Mouse (Mus musculus): ENCODE data around the gene Ntrk1. TPM values are rescaled to one million over a fixed set of nuclear protein-coding genes. Genes with fewer than 3 reads are reported as not detected.

Ntrk1 gene
- polyA plus RNA-seq, 1 experiment from 2014 or later: 3.9 TPM

GRCm38 (mm10) chr3:87764506-87764905, 30.5 kb downstream of the Ntrk1 start:
- Histone ChIP-seq H3K4me3 (no peak overlapping the region), H3K4me2 (replicated peaks) (no peak overlapping the region), H3K27ac (replicated peaks) (0 out of 2 replicates have a peak overlapping the region, but pooled peaks have one; percentile 39), H3K9me3 (no peaks in the 10 kb centered on the region), H3K27me3 (peaks cover 69% of the 10 kb centered on the region), H3K4me1 (peaks cover 19% of the 10 kb centered on the region), H3K9ac (replicated peaks) (no peak overlapping the region), H3K36me3 (no peaks in the 10 kb centered on the region)
- ATAC-seq (ENCODE audit: low FRiP score, low read depth): no peak
- WGBS: 51% methylated on average over 10 of the region's 10 CpGs

- H3K27ac ChIP-seq (replicated peaks): no peak overlapping the region
- peaks cover 65% of the 10 kb centered on the region for H3K27me3 ChIP-seq
- H3K4me3 ChIP-seq: no peak overlapping the region
- H3K4me2 ChIP-seq (replicated peaks): no peak overlapping the region
- H3K36me3 ChIP-seq: no peaks in the 10 kb centered on the region
- no peak overlapping the region for H3K9ac ChIP-seq (replicated peaks)
- 25% methylated on average over 14 of the region's 15 CpGs for whole genome bisulfite sequencing
- ATAC-seq (ENCODE audit: low FRiP score, low read depth): no peak
- H3K4me1 ChIP-seq: peaks cover 17% of the 10 kb centered on the region
- no peaks in the 10 kb centered on the region for H3K9me3 ChIP-seq
These were observed 31.2 kb downstream of the Ntrk1 start for GRCm38 (mm10) chr3:87763683-87764289.

- H3K9me3 ChIP-seq: no peaks in the 10 kb centered on the region
- no peak overlapping the region for H3K4me3 ChIP-seq
- no peak overlapping the region for H3K4me2 ChIP-seq (replicated peaks)
- H3K4me1 ChIP-seq: peaks cover 16% of the 10 kb centered on the region
- WGBS: 63% methylated on average over 4 of the region's 4 CpGs
- H3K27me3 ChIP-seq: peaks cover 62% of the 10 kb centered on the region
- no peak overlapping the region for H3K9ac ChIP-seq (replicated peaks)
- no peaks in the 10 kb centered on the region for H3K36me3 ChIP-seq
- ATAC-seq (ENCODE audit: low FRiP score, low read depth): no peak
- no peak overlapping the region for H3K27ac ChIP-seq (replicated peaks)
These were observed 31.8 kb downstream of the Ntrk1 start for GRCm38 (mm10) chr3:87763202-87763601.

DNA sequence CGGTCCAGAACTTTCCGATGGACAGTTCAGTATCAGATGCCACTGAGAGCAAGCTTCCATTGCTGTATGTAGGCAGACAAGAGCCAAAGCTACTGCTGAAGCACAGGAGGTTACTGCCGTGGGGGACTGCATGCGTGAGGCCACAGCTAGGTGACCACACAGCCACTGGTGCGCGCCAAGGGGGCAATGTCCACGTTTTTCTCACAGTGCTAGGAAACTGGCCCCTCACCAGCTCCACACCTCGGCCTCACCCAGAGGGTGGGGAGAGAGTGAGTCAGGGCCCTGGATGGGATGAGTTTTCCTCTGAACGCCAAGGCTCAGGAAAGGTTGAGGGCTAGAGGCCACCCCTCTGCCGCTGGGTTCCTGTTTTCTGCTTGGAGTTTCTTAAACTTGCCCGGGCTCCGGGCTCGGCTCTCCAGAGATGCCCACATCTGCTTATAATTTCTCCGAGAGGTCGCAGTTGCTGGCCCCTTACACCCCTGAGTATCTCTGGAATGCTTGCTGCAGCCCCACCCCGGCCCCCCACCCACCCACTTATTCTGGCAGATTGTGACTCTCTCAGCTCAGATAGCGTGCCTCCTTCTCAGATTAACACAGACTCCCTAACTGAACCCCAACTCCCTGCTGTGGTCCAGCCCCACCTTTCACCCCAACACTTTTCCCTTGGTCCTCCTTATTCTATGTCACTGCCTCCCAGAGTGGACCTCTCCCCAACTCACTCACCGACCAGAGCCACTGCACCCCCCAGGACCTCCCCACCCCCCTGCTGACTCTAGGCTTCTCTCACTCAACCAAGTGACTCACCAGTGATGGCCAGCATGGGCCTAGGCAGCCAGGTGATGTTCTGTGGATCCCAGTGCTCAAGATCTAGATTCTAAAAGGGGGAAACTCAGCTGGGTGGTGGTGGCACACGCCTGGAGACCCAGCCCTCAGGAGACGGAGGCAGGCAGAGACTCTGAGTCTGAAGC, 33.3 kb downstream of the Ntrk1 start:
- no peak for ATAC-seq (ENCODE audit: low FRiP score, low read depth)
- Histone ChIP-seq H3K36me3 (no peaks in the 10 kb centered on the region), H3K27me3 (peaks cover 62% of the 10 kb centered on the region), H3K9me3 (no peaks in the 10 kb centered on the region), H3K4me2 (replicated peaks) (no peak overlapping the region), H3K4me1 (peaks cover 16% of the 10 kb centered on the region), H3K9ac (replicated peaks) (no peak overlapping the region), H3K27ac (replicated peaks) (no peak overlapping the region), H3K4me3 (no peak overlapping the region)
- 75% methylated on average over 20 of the region's 20 CpGs for WGBS

- H3K4me3 ChIP-seq: no peak overlapping the region
- H3K4me1 ChIP-seq: peaks cover 12% of the 10 kb centered on the region
- no peak for ATAC-seq (ENCODE audit: low FRiP score, low read depth)
- 57% methylated on average over 4 of the region's 5 CpGs for WGBS
- no peak overlapping the region for H3K4me2 ChIP-seq (replicated peaks)
- no peak overlapping the region for H3K9ac ChIP-seq (replicated peaks)
- H3K27ac ChIP-seq (replicated peaks): no peak overlapping the region
- no peaks in the 10 kb centered on the region for H3K9me3 ChIP-seq
- peaks cover 65% of the 10 kb centered on the region for H3K27me3 ChIP-seq
- no peaks in the 10 kb centered on the region for H3K36me3 ChIP-seq
These were observed 36.3 kb downstream of the Ntrk1 start for GRCm38 (mm10) chr3:87758641-87759040.

DNA sequence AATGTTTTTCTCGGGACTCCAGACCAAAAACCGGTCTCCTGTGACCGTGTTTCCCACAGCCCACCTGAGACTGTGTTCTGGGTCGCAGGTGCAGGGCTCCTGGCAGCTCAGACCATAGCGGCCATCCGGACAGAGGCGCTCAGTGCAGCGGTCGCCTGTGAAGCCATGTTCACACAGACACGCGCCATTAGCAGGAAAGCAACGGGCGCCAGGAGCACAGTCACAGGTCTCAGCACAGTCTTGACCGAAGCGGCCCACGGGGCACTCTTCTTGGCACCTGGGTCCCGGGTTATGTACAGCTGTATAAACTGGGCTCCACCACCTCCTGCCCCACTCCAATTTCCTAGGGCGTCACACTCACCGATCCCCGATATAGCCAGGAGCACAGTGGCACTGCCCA, 38.5 kb downstream of the Ntrk1 start:
- 0 out of 2 replicates have a peak overlapping the region, but pooled peaks have one; percentile 22 for H3K4me3 ChIP-seq
- H3K4me1 ChIP-seq: peaks cover 6% of the 10 kb centered on the region; the same call in 1 of the 2 replicates
- no peaks in the 10 kb centered on the region for H3K36me3 ChIP-seq
- H3K9me3 ChIP-seq: no peaks in the 10 kb centered on the region
- 49% methylated on average over 20 of the region's 20 CpGs for WGBS
- peak overlapping the region; percentile 50 for H3K4me2 ChIP-seq (replicated peaks)
- H3K27me3 ChIP-seq: peaks cover 60% of the 10 kb centered on the region
- no peak overlapping the region for H3K27ac ChIP-seq (replicated peaks)
- no peak overlapping the region for H3K9ac ChIP-seq (replicated peaks)
- no peak for ATAC-seq (ENCODE audit: low FRiP score, low read depth)

- Histone ChIP-seq H3K36me3 (no peaks in the 10 kb centered on the region), H3K4me1 (peaks cover 6% of the 10 kb centered on the region; the same call in 1 of the 2 replicates), H3K9me3 (no peaks in the 10 kb centered on the region), H3K4me3 (peak overlapping the region; percentile 22; the same call in 1 of the 2 replicates), H3K27ac (replicated peaks) (no peak overlapping the region), H3K9ac (replicated peaks) (peak overlapping the region; percentile 47; the same call in 1 of the 2 replicates), H3K27me3 (peaks cover 55% of the 10 kb centered on the region), H3K4me2 (replicated peaks) (peak overlapping the region; percentile 50)
- 4% methylated on average over 24 of the region's 24 CpGs for WGBS
- ATAC-seq (ENCODE audit: low FRiP score, low read depth): peak; percentile 84
These were observed 39.0 kb downstream of the Ntrk1 start for GRCm38 (mm10) chr3:87755964-87756363.

DNA sequence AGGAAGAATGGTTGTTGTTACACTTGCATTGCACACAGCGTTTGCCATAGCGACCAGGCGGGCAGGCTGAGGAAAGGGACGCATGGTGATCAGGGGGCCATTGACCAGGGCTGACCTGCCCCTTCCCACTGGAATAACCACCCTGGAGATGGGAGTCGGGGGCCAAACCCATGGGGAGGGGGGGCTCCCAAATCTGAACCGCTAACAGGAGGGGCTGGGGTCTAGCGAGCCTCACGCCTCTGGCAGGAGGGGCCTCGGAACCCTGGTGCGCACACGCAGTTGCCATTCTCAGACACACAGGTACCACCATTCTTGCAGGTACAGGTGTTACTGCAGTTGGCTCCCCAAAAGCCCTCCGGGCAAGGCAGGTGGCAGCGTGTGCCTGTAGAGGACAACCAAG, 41.1 kb downstream of the Ntrk1 start:
- H3K4me2 ChIP-seq (replicated peaks): no peak overlapping the region
- H3K9me3 ChIP-seq: no peaks in the 10 kb centered on the region
- no peak overlapping the region for H3K27ac ChIP-seq (replicated peaks)
- H3K27me3 ChIP-seq: peaks cover 62% of the 10 kb centered on the region
- no peak for ATAC-seq (ENCODE audit: low FRiP score, low read depth)
- H3K9ac ChIP-seq (replicated peaks): no peak overlapping the region
- peaks cover 6% of the 10 kb centered on the region; the same call in 1 of the 2 replicates for H3K4me1 ChIP-seq
- no peaks in the 10 kb centered on the region for H3K36me3 ChIP-seq
- WGBS: 84% methylated on average over 13 of the region's 13 CpGs
- H3K4me3 ChIP-seq: no peak overlapping the region

DNA sequence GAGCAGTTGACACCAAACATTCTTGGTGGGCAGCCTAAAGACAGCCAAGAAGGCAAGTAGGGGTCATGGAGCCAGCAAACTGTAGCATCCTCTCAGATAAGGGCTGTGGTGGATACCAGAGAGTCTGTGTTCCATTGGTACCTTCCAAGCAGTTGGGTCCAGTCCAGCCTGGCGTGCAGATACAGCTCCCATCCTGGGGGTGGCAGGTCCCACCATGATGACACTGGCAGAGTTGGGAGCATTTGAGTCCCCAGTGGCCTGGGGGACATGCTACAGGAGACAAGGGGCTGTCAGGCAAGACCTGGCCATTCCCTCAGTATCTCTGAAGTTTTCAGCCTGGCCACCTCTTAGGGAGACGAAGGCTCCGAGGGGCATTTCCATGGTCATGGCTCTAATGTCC, 42.4 kb downstream of the Ntrk1 start:
- WGBS: 91% methylated on average over 3 of the region's 3 CpGs
- H3K36me3 ChIP-seq: no peaks in the 10 kb centered on the region
- H3K9me3 ChIP-seq: no peaks in the 10 kb centered on the region
- H3K27me3 ChIP-seq: peaks cover 53% of the 10 kb centered on the region
- no peak overlapping the region for H3K27ac ChIP-seq (replicated peaks)
- no peak overlapping the region for H3K4me2 ChIP-seq (replicated peaks)
- H3K4me3 ChIP-seq: no peak overlapping the region
- no peak for ATAC-seq (ENCODE audit: low FRiP score, low read depth)
- no peak overlapping the region for H3K9ac ChIP-seq (replicated peaks)
- H3K4me1 ChIP-seq: peaks cover 6% of the 10 kb centered on the region; the same call in 1 of the 2 replicates

DNA sequence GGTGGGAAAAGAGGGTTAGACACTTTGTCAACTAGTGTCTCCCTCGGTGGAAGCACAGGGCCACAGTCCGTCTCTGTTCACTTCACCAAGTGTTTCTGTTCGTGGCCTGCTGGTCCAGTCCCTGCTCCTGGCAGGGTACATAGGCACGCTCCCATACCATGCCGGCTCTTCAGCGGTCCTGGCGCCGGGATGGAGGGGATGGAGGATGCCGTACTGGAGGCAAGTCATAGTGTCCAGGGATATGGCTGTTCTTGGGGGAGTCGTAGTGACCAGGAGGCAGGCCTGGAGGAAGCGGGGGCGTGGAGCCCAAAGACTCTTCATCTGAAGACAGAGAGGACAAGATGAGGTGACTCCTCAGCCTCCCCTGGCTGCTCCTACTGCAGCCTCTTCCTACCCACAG, 45.0 kb downstream of the Ntrk1 start:
- WGBS: 86% methylated on average over 12 of the region's 12 CpGs

DNA sequence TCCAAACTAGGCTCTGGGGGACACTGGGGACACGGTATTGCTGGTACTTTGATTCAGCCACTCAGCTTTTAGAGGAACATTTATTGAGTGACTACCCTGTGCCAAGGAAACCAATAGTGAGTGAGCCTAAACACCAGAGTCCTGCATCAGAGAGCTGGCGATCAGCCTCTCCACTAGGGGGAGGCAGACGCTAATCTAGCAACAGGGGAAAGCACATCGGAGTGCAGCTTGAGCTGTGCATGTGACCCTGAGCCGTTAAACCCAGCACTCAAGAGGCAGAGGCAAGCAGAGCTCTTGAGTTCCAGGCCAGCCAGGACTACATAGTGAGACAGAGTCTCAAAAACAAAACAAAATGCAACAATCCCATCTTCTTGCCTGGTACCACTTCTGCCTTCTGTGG, 45.9 kb downstream of the Ntrk1 start:
- Histone ChIP-seq H3K9ac (replicated peaks) (no peak overlapping the region), H3K27me3 (peaks cover 17% of the 10 kb centered on the region), H3K27ac (replicated peaks) (no peak overlapping the region), H3K4me2 (replicated peaks) (no peak overlapping the region), H3K4me1 (peaks cover 9% of the 10 kb centered on the region), H3K4me3 (no peak overlapping the region), H3K9me3 (no peaks in the 10 kb centered on the region), H3K36me3 (no peaks in the 10 kb centered on the region)
- 14% methylated on average over 5 of the region's 5 CpGs for WGBS
- ATAC-seq (ENCODE audit: low FRiP score, low read depth): no peak

More for the DNA sequence above, 45.0 kb downstream of the Ntrk1 start:
- no peak overlapping the region for H3K27ac ChIP-seq (replicated peaks)
- peaks cover 5% of the 10 kb centered on the region for H3K4me1 ChIP-seq
- no peak overlapping the region for H3K9ac ChIP-seq (replicated peaks)
- H3K4me2 ChIP-seq (replicated peaks): no peak overlapping the region
- peaks cover 27% of the 10 kb centered on the region for H3K27me3 ChIP-seq
- H3K9me3 ChIP-seq: no peaks in the 10 kb centered on the region
- no peak overlapping the region for H3K4me3 ChIP-seq
- no peaks in the 10 kb centered on the region for H3K36me3 ChIP-seq
- ATAC-seq (ENCODE audit: low FRiP score, low read depth): no peak

- H3K4me3 ChIP-seq: no peak within 1 kb of the TSS
- H3K9ac ChIP-seq (replicated peaks): no peak within 1 kb of the TSS
- H3K27ac ChIP-seq (replicated peaks): no peak within 1 kb of the TSS
- H3K9me3 ChIP-seq: no peaks in the 10 kb centered on the region
- ATAC-seq (ENCODE audit: low FRiP score, low read depth): no peak
- peaks cover 11% of the 10 kb centered on the region for H3K27me3 ChIP-seq
- H3K36me3 ChIP-seq: no peaks in the 10 kb centered on the region
- H3K4me1 ChIP-seq: peaks cover 9% of the 10 kb centered on the region
- no peak within 1 kb of the TSS for H3K4me2 ChIP-seq (replicated peaks)
- 48% methylated on average over 13 of the region's 13 CpGs for WGBS
These were observed 46.5 kb downstream of the Ntrk1 start, which contains the start of gene Lrrc71 for GRCm38 (mm10) chr3:87748431-87748830. Gene Lrrc71 (minus strand): TSS chr3:87748625.
